Mouse (Mus musculus) stomach, postnatal 0 days (tissue): Measurements from ENCODE around the gene Ifnar2. TPM values are rescaled to one million over a fixed set of nuclear protein-coding genes. Genes with fewer than 3 reads are reported as not detected.
"Not testable (repeated sequence)": the region's sequence is repeated elsewhere in the genome, so short reads cannot be mapped to it uniquely, and the experiment has no call there.

ENCODE experiments used
- ATAC-seq: fragments of 200-750 bp; cut with Nextera tagmentation; 2 replicates; pipeline ENCODE4 v1.8.0; 2017; ENCODE audit not compliant: low FRiP score, low TSS enrichment
- DNase-seq: peaks from one replicate; pipeline ENCODE4 v3.0.0-alpha.2; 2016; ENCODE audit warnings: low spot score
- H3K27ac ChIP-seq: fragments of 300-500 bp; sonication (generic); replicated peaks from 2 replicates; pipeline ENCODE4 v1.5.1; 2014; ENCODE audit warnings: mild to moderate bottlenecking, control low read depth
- H3K27me3 ChIP-seq: fragments of 300-500 bp; sonication (generic); 2 replicates; pipeline ENCODE4 v1.6.1; 2014; ENCODE audit warnings: low read length; ENCODE audit not compliant: control insufficient read depth, insufficient read depth
- H3K36me3 ChIP-seq: fragments of 300-500 bp; sonication (generic); 2 replicates; pipeline ENCODE4 v1.6.1; 2014; ENCODE audit warnings: low read length, mixed read lengths; ENCODE audit not compliant: control insufficient read depth, insufficient read depth
- H3K4me1 ChIP-seq: fragments of 300-500 bp; sonication (generic); replicated peaks from 2 replicates; pipeline ENCODE4 v1.6.1; 2014; ENCODE audit warnings: antibody characterized with exemption; ENCODE audit not compliant: control insufficient read depth, insufficient read depth
- H3K4me2 ChIP-seq: fragments of 300-500 bp; sonication (generic); replicated peaks from 2 replicates; pipeline ENCODE4 v1.6.1; 2014; ENCODE audit warnings: low read depth, mild to moderate bottlenecking, control low read depth, moderate library complexity
- H3K4me3 ChIP-seq: fragments of 300-500 bp; sonication (generic); 2 replicates; pipeline ENCODE4 v1.5.1; 2014; ENCODE audit warnings: low read depth, low read length, control low read depth
- H3K9ac ChIP-seq: fragments of 300-500 bp; sonication (generic); 2 replicates; pipeline ENCODE4 v1.6.1; 2014; ENCODE audit warnings: mild to moderate bottlenecking, low read length, control low read depth, mixed read lengths
- H3K9me3 ChIP-seq: fragments of 300-500 bp; sonication (generic); 2 replicates; pipeline ENCODE4 v1.6.1; 2016; ENCODE audit warnings: low read length; ENCODE audit not compliant: control insufficient read depth
- CTCF ChIP-seq: IDR thresholded peaks from 2 replicates; pipeline ENCODE4 v1.5.1; 2016; ENCODE audit warnings: antibody characterized with exemption, low read depth, mild to moderate bottlenecking, moderate library complexity
- EP300 ChIP-seq: optimal IDR thresholded peaks from 2 replicates; pipeline ENCODE3; 2016; ENCODE audit warnings: antibody characterized with exemption
- WGBS: fragments of 180-500 bp; shearing (Covaris S2); extraction: QIAGEN DNeasy Blood & Tissue Kit; methylation state at CpG from one replicate; pipeline ENCODE4 v1.1.7; 2014; 5-methylcytosine and 5-hydroxymethylcytosine counted together
- polyA plus RNA-seq: library from polyadenylated mRNA; unstranded; fragments of >200 nt; fragmentation: Nextera tagmentation; extraction: Ambion mirVana; gene quantifications from 2 replicates; pipeline ENCODE4 v1.2.1, GENCODE M21; 2015

The Ifnar2 gene
- polyA plus RNA-seq, 1 experiment from 2014 or later, result 33.4 TPM

DNA sequence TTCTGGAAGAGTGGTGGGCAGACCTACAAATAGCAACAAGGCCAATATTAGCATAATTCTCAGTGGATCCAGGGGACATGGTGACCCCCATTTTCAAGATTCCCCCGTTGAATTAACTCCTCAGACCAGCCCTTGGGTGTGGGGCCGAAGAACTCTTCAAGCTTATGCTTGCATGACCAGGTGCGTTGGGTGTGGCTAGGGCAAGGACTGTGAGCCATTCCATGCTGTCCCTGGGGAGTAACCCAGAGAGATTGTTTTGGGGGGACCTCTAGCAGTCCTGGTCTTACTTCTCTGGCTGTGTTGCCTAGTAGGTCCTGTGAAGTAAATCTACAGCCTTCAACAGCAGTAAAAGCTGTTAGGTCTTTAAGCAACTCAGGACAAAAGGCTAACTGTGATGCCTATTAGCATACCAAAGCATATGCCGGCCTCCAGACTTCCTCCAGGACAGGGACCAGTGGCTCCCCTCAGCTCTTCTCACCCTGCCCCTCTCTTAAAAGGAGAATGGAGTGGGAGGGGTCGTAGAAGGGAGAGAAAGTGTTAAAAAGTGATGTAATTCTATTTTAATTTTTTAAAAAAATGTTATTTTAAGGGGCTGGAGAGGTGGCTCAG, 60.2 kb downstream of the Ifnar2 start:
- H3K27ac ChIP-seq, result no peak overlapping the region
- H3K9ac ChIP-seq, result no peak overlapping the region
- DNase-seq (no peak), ATAC-seq (no peak; the same call in 1 of the 2 replicates)
- H3K9me3 ChIP-seq, result no peaks in the 10 kb centered on the region
- no peaks in the 10 kb centered on the region for H3K27me3 ChIP-seq
- H3K4me1 ChIP-seq, result no peaks in the 10 kb centered on the region
- H3K4me3 ChIP-seq, result no peak overlapping the region
- WGBS, result 42% methylated on average over 5 of the region's 5 CpGs
- H3K36me3 ChIP-seq, result no peaks in the 10 kb centered on the region
- H3K4me2 ChIP-seq, result no peak overlapping the region
- TF ChIP-seq CTCF, result no peak
- no peak for TF ChIP-seq EP300

GRCm38 (mm10) chr16:91433329-91433933, 60.8 kb downstream of the Ifnar2 start:
- Histone ChIP-seq H3K36me3 (no peaks in the 10 kb centered on the region), H3K27me3 (no peaks in the 10 kb centered on the region), H3K27ac (no peak overlapping the region), H3K9me3 (no peaks in the 10 kb centered on the region), H3K4me2 (no peak overlapping the region), H3K4me3 (no peak overlapping the region), H3K4me1 (no peaks in the 10 kb centered on the region), H3K9ac (no peak overlapping the region)
- ATAC-seq (no peak), DNase-seq (no peak)
- TF ChIP-seq EP300, result no peak
- no peak for TF ChIP-seq CTCF
- WGBS, result 46% methylated on average over 8 of the region's 8 CpGs

DNA sequence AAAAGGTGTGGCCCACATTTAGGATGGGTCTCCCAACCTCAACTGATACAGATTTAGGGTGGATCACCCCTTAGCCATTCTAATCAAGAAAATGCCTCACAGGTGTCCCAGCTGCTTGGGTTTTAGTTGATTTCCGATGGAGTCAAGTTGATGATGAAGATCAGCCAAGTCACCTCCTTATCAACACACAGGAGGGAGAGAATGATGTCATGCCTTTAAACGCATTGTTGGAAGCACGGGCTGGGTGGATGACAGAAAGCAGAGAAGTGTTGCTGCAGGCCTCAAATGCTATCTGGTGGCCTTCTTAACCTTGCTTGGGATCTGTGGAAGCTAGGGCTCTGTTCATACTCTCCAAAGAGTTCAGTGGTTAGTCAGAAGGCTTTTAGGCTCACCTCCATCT, 61.5 kb downstream of the Ifnar2 start:
- Histone ChIP-seq H3K36me3 (no peaks in the 10 kb centered on the region), H3K4me2 (no peak overlapping the region), H3K9ac (no peak overlapping the region), H3K27me3 (no peaks in the 10 kb centered on the region), H3K4me3 (no peak overlapping the region), H3K9me3 (no peaks in the 10 kb centered on the region), H3K4me1 (no peaks in the 10 kb centered on the region), H3K27ac (no peak overlapping the region)
- DNase-seq (no peak), ATAC-seq (no peak)
- TF ChIP-seq EP300 (no peak), CTCF (no peak)
- WGBS, result 81% methylated on average over 3 of the region's 3 CpGs

DNA sequence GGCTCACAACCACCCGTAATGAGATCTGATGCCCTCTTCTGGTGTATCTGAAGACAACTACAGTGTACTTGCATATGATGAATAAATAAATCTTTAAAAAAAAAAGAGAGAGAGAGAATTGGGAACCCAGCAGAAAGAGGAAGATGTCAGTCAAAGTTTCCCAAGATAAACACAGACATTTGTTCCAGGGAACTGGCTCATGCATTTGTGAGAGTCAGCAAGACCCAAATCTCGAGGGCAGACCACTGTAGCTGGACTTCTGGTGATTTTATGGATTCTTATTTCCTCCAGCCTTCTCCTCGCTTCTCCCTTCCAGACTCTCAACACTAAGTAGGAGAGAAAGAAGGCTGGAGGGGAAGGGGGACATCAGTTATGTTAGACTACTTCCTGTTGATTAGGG, 65.5 kb downstream of the Ifnar2 start:
- DNase-seq (no peak), ATAC-seq (no peak)
- Histone ChIP-seq H3K27ac (no peak overlapping the region), H3K9me3 (no peaks in the 10 kb centered on the region), H3K4me3 (no peak overlapping the region), H3K27me3 (no peaks in the 10 kb centered on the region), H3K9ac (no peak overlapping the region), H3K4me2 (no peak overlapping the region), H3K36me3 (no peaks in the 10 kb centered on the region), H3K4me1 (no peaks in the 10 kb centered on the region)
- TF ChIP-seq EP300 (no peak), CTCF (0 out of 2 replicates have a peak, but pooled peaks have one; percentile 1)
- 64% methylated on average over 3 of the region's 3 CpGs for WGBS

GRCm38 (mm10) chr16:91438599-91438998, 66.0 kb downstream of the Ifnar2 start:
- not testable (repeated sequence) for DNase-seq, ATAC-seq, H3K36me3 ChIP-seq, H3K9me3 ChIP-seq, H3K4me1 ChIP-seq, H3K27me3 ChIP-seq, H3K27ac ChIP-seq, H3K4me2 ChIP-seq, H3K9ac ChIP-seq, H3K4me3 ChIP-seq
- WGBS, result 89% methylated on average over 1 of the region's 1 CpGs

DNA sequence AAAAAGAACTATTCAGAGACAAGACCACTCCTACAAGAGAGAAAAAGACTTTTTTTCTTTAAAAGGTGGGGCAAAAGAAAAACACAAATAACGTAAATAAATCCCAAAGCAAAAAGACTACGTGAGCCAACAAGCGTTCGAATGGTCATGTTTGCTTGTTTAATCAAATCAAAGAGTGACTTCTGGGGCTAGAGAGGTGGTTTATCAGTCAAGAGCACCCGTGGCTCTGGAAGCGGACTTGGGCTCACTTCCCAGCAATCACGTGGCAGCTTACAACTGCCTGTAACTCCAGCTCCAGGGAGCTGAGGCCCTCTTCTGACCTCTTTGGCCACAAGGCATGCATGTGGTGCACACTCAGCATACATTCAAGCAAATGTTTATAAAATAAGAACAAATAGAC, 68.8 kb downstream of the Ifnar2 start:
- 19% methylated on average over 7 of the region's 7 CpGs for WGBS
- peak; percentile 77 for ATAC-seq
- Histone ChIP-seq H3K36me3 (no peaks in the 10 kb centered on the region), H3K4me3 (no peak overlapping the region), H3K9me3 (no peaks in the 10 kb centered on the region), H3K9ac (no peak overlapping the region), H3K4me1 (no peaks in the 10 kb centered on the region), H3K4me2 (no peak overlapping the region), H3K27ac (no peak overlapping the region), H3K27me3 (no peaks in the 10 kb centered on the region)
- DNase-seq, result peak; percentile 66
- peak; percentile 57 for TF ChIP-seq CTCF
- no peak for TF ChIP-seq EP300
